Mouse (Mus musculus) G1E (cell line): ENCODE data around the gene Cog4. TPM values are rescaled to one million over a fixed set of nuclear protein-coding genes. Genes with fewer than 3 reads are reported as not detected.

ENCODE experiments used
- ATAC-seq: 2 replicates; pipeline ENCODE4 v1.8.0; 2016; ENCODE audit warnings: mild to moderate bottlenecking; ENCODE audit not compliant: insufficient number of reproducible peaks, poor library complexity, low FRiP score, severe bottlenecking; ENCODE audit errors: extremely low read depth
- DNase-seq: peaks from one replicate; pipeline ENCODE4 v3.0.0; 2012; ENCODE audit warnings: low spot score
- H3K27me3 ChIP-seq: 2 replicates; pipeline ENCODE4 v1.6.1; 2012; ENCODE audit warnings: mild to moderate bottlenecking, low read length, inconsistent platforms; ENCODE audit not compliant: insufficient read depth
- H3K36me3 ChIP-seq: replicated peaks from 2 replicates; pipeline ENCODE3; 2012; ENCODE audit warnings: mild to moderate bottlenecking, inconsistent platforms
- H3K4me1 ChIP-seq: 2 replicates; pipeline ENCODE4 v1.6.1; 2012; ENCODE audit warnings: low read depth, low read length, inconsistent platforms, mixed read lengths; ENCODE audit not compliant: insufficient read depth
- H3K4me3 ChIP-seq: 2 replicates; pipeline ENCODE4 v1.5.1; 2012; ENCODE audit warnings: low read depth, mild to moderate bottlenecking, inconsistent platforms, low read length, moderate library complexity, mixed read lengths
- H3K9me3 ChIP-seq: replicated peaks from 2 replicates; pipeline ENCODE4 v1.6.1; 2012; ENCODE audit warnings: inconsistent platforms
- CTCF ChIP-seq: IDR thresholded peaks from 2 replicates; pipeline ENCODE4 v1.5.1; 2012; ENCODE audit warnings: low read depth, low read length, inconsistent platforms, mixed read lengths
- GATA1 ChIP-seq: IDR thresholded peaks from 2 replicates; pipeline ENCODE4 v1.6.1; 2012; ENCODE audit warnings: borderline replicate concordance, low read length, inconsistent platforms, mixed read lengths
- GATA2 ChIP-seq: IDR thresholded peaks from 2 replicates; pipeline ENCODE4 v1.6.1; 2012; ENCODE audit warnings: low read depth, low read length, inconsistent platforms, borderline replicate concordance
- POLR2AphosphoS5 ChIP-seq: IDR thresholded peaks from 2 replicates; pipeline ENCODE4 v1.6.1; 2012; ENCODE audit warnings: low read depth, low read length, inconsistent platforms; ENCODE audit not compliant: insufficient replicate concordance
- TAL1 ChIP-seq: conservative IDR thresholded peaks from 2 replicates; pipeline ENCODE4 v1.6.1; 2012; ENCODE audit warnings: low read depth, low read length, inconsistent platforms, mixed read lengths
- polyA plus RNA-seq: library from polyadenylated mRNA; stranded (reverse); fragments of >175 nt; gene quantifications from 2 replicates; pipeline ENCODE4 v1.2.3, GENCODE M21; 2012
- total RNA-seq, 2 experiments: library from RNA; stranded (forward) in 1 of 2; stranded (reverse) in 1 of 2; fragments of 200-1000 nt in 1 of 2; fragments of >200 nt in 1 of 2; fragmentation: Nextera tagmentation in 1 of 2; gene quantifications; 2 replicates each; pipeline ENCODE4 v1.2.3; 2014 to 2017

Gene Cog4
- total and polyA plus RNA-seq, 3 experiments: 20.2 to 45.6 (median 32.8) TPM

DNA sequence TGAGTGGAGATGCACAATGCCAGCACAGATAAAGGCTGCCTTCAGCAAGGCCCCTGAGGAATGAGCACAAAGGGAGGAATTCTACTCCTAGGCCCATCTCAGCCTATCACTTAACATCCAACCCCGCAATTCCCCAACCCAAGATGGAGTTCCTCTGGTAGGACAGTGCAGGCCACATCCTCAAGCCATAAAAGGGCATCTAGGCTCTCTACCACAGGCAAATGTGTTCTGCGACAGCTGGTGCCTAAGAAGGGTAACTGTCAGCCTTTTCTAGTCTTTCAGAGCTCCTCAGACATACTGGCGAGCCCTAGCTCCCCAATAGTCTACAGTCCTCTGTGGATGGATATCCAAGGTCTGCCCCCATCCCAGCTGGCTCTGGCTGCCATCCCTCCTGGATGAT, 40.2 kb downstream of the Cog4 start:
- H3K9me3 ChIP-seq: no peaks in the 10 kb centered on the region
- peaks cover 15% of the 10 kb centered on the region for H3K4me1 ChIP-seq
- TF ChIP-seq TAL1 (no peak), POLR2AphosphoS5 (no peak), GATA2 (no peak), GATA1 (no peak), CTCF (no peak)
- peaks cover 98% of the 10 kb centered on the region for H3K36me3 ChIP-seq
- H3K27me3 ChIP-seq: no peaks in the 10 kb centered on the region; the same call in 1 of the 2 replicates
- DNase-seq (no peak), ATAC-seq (no peak)
- H3K4me3 ChIP-seq: no peak overlapping the region

DNA sequence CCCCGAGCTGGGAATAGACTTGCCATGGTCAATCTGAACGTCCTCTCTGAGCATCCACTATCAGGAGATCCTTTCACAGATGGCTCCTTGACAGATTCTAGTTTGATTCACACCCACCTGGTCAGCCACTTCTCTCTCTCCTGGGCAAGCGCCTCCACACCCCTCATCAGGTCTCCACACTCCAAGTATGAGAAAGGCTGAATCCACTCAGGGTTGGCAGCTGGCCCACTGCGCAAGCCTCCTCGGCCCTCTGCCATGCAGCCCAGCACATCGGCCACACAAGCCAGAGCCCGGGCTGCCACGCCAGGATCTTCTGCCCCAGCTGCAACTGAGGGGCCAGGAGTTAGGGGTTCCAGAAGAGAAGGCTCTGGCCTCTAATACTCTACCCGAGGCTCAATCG, 41.2 kb downstream of the Cog4 start:
- peaks cover 95% of the 10 kb centered on the region for H3K36me3 ChIP-seq
- no peaks in the 10 kb centered on the region; the same call in 1 of the 2 replicates for H3K27me3 ChIP-seq
- no peak for TF ChIP-seq GATA1
- TF ChIP-seq CTCF: no peak
- TF ChIP-seq POLR2AphosphoS5: no peak
- no peak for TF ChIP-seq TAL1
- TF ChIP-seq GATA2: no peak
- H3K9me3 ChIP-seq: no peaks in the 10 kb centered on the region
- no peak overlapping the region for H3K4me3 ChIP-seq
- DNase-seq (no peak), ATAC-seq (no peak)
- H3K4me1 ChIP-seq: peaks cover 10% of the 10 kb centered on the region

DNA sequence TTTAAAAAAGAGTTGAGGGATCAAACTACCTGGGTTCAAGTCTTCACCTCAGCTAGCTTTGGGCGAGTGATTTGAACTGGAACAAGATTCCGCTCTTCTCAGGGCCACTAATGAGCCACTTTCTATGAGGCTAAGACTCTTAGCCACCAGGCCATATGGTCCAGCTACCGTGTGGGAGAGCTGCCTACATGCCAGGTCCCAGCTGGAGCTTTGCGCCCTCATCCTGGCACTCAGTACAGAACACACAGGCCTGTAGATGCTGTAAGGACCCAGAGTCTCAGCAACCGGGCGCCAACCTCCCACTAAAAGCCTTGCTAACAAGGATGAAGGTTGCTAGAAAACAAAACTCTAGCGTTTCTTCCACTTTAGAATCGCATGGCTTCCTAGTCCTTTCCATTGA, 42.0 kb downstream of the Cog4 start:
- ATAC-seq: no peak
- H3K36me3 ChIP-seq: peaks cover 95% of the 10 kb centered on the region

DNA sequence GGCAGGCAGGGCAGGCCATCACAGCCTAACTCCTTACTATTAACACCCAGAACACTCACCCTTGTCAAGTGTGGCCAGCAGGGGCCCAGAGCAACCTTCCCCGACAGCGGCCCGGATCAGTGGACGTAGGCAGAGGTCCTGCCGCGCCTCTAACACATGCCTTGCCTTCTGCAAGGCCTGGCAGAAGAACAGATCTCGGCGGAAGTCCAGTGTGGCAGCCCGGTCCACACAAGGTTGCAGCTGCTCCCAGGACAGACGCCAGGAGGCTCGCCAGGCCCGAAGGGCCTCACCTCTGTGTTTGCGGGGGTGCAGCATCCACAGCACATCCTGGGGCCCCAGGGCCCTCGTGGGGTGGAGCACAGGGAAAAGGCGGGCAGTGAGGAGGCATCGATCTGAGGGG, 42.5 kb downstream of the Cog4 start:
- ATAC-seq: no peak
- DNase-seq: no peak
- TF ChIP-seq GATA1 (no peak), CTCF (no peak), POLR2AphosphoS5 (no peak), GATA2 (no peak), TAL1 (no peak)
- Histone ChIP-seq H3K4me1 (peaks cover 8% of the 10 kb centered on the region), H3K36me3 (peaks cover 95% of the 10 kb centered on the region), H3K4me3 (no peak overlapping the region), H3K27me3 (no peaks in the 10 kb centered on the region; the same call in 1 of the 2 replicates), H3K9me3 (no peaks in the 10 kb centered on the region)

More for the DNA sequence above, 42.0 kb downstream of the Cog4 start:
- TF ChIP-seq TAL1 (no peak), GATA2 (no peak), GATA1 (no peak), POLR2AphosphoS5 (no peak)
- Histone ChIP-seq H3K4me3 (no peak overlapping the region), H3K27me3 (no peaks in the 10 kb centered on the region; the same call in 1 of the 2 replicates), H3K9me3 (no peaks in the 10 kb centered on the region), H3K4me1 (peaks cover 10% of the 10 kb centered on the region)
- DNase-seq: no peak

DNA sequence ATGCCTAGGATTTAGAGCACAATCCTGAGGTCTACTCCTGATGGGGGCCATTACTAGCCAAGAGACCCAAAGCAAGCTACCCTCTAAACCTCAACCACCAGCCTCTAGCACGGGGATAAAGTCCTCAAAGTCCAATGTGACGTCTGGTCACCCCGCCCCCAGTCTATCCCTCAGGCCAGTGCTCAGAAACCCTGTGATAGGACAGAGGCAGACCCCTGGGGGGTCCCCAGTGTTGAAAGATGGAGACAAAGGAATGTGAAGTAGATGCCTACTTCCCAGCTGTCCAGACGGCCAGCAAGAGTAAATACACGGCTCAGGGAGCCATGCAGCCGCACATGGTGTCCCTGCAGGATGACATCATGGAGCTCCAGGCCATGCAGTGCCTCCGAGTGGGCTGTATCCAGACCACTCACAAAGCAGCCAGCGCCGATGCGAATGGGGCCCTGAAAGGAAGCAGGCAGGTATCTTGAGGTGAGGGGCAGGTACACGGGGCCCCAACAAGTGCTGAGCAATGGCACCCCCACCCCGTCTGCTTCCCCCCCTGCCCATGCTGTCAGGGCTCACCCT, 43.6 kb downstream of the Cog4 start:
- ATAC-seq (no peak), DNase-seq (no peak)
- peaks cover 96% of the 10 kb centered on the region for H3K36me3 ChIP-seq
- H3K4me3 ChIP-seq: no peak overlapping the region
- peaks cover 10% of the 10 kb centered on the region for H3K4me1 ChIP-seq
- H3K27me3 ChIP-seq: no peaks in the 10 kb centered on the region
- H3K9me3 ChIP-seq: no peaks in the 10 kb centered on the region
- TF ChIP-seq POLR2AphosphoS5 (no peak), CTCF (no peak), TAL1 (no peak)

DNA sequence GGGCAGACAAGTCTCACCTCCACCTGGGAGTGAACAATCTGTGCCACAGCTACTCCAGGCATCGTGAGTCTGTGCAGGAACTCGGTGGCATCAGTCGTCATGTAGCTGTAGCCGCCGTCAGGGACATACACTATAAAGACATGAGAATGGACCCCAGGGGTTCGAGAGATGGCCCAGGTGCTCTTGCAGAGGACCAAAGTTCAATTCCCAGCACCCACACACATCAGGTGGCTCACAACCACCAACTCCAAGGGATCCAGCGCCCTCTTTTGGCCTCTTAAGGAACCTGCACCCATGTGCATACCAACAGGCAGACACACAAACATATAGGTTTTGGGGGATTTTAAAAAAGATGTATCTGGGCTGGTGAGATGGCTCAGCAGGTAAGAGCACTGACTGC, 45.6 kb downstream of the Cog4 start:
- H3K4me1 ChIP-seq: peaks cover 15% of the 10 kb centered on the region
- no peaks in the 10 kb centered on the region for H3K27me3 ChIP-seq
- ATAC-seq (no peak), DNase-seq (no peak)
- H3K9me3 ChIP-seq: no peaks in the 10 kb centered on the region
- peaks cover 88% of the 10 kb centered on the region for H3K36me3 ChIP-seq
- H3K4me3 ChIP-seq: no peak overlapping the region
- TF ChIP-seq GATA1 (no peak), POLR2AphosphoS5 (no peak), CTCF (no peak), GATA2 (no peak), TAL1 (no peak)

DNA sequence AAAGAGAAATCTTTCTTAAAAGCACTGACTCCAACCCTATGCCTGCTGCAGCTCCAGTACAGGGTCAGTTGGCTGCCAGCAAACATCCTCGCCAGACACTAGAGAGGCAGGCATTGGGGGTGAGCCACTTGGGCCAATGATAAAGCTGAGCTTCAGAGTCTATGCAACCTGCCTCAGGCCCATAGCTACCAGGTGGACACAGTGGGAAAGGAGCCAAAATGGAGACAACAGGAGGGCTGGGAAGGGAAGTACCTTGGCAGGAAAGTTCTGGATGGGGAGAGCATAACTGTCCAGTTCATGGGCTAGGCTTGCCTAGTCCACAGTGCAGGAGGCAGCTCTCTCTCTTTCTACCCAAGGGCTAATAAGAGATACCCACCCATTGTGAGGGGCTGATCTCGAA, 46.5 kb downstream of the Cog4 start:
- TF ChIP-seq TAL1: no peak
- TF ChIP-seq GATA2: no peak
- no peak for TF ChIP-seq GATA1
- no peak for TF ChIP-seq POLR2AphosphoS5
- no peak for TF ChIP-seq CTCF
- ATAC-seq (no peak), DNase-seq (no peak)
- Histone ChIP-seq H3K27me3 (no peaks in the 10 kb centered on the region), H3K4me1 (peaks cover 15% of the 10 kb centered on the region), H3K9me3 (no peaks in the 10 kb centered on the region), H3K36me3 (peaks cover 88% of the 10 kb centered on the region), H3K4me3 (no peak overlapping the region)
